Mouse (Mus musculus): ENCODE results near the gene Carmil3. TPM values are rescaled to one million over a fixed set of nuclear protein-coding genes. Genes with fewer than 3 reads are reported as not detected.

Carmil3 gene
- total and polyA plus RNA-seq, 3 experiments = 0.27 to 2.6 TPM; not detected in 1

- Histone ChIP-seq H3K27ac (ENCODE audit: control insufficient read depth, low read depth, low read length) (no peak overlapping the region), H3K9me3 (replicated peaks; ENCODE audit: insufficient read depth, low read length) (no peaks in the 10 kb centered on the region)
These were observed 29.2 kb downstream of the Carmil3 start for GRCm38 (mm10) chr14:55519604-55520003.

GRCm38 (mm10) chr14:55520451-55521361 is 30.3 kb downstream of the Carmil3 start:
- TF ChIP-seq MEF2A (IDR thresholded peaks at IDR 0.05; ENCODE audit: extremely low read depth, insufficient replicate concordance, low read depth, low read length, poor library complexity, severe bottlenecking) = no peak
- no peak for TF ChIP-seq ZKSCAN1 (IDR thresholded peaks at IDR 0.05; ENCODE audit: low read depth, low read length)
- no peak for TF ChIP-seq MYC (IDR thresholded peaks at IDR 0.05; ENCODE audit: low read depth, low read length)
- no peak for TF ChIP-seq GATA1 (IDR thresholded peaks at IDR 0.05; ENCODE audit: low read depth, low read length)
- no peak for TF ChIP-seq ZC3H11A (IDR thresholded peaks at IDR 0.05; ENCODE audit: low read depth, low read length)
- Histone ChIP-seq H3K27ac (ENCODE audit: control insufficient read depth, low read depth, low read length) (no peak overlapping the region), H3K9me3 (replicated peaks; ENCODE audit: insufficient read depth, low read length) (no peaks in the 10 kb centered on the region), H3K9ac (ENCODE audit: control insufficient read depth, low read depth, low read length, poor library complexity, severe bottlenecking) (no peak overlapping the region), H3K4me3 (ENCODE audit: control insufficient read depth in 1 of 2, insufficient read depth in 1 of 2, low read depth in 2 of 2, low read length in 2 of 2) (no peak overlapping the region), H3K4me1 (ENCODE audit: control insufficient read depth in 1 of 2, insufficient read depth in 2 of 2, low read length in 2 of 2) (no peaks in the 10 kb centered on the region), H3K36me3 (ENCODE audit: control insufficient read depth in 1 of 2, insufficient read depth in 2 of 2, low read length in 2 of 2) (no peaks in the 10 kb centered on the region), H3K27me3 (ENCODE audit: control insufficient read depth in 1 of 2, insufficient read depth in 2 of 2, low read length in 2 of 2) (peaks cover 19 to 20% of the 10 kb centered on the region in 2 experiments), H3K79me2 (ENCODE audit: control insufficient read depth, insufficient read depth, low read length, poor library complexity) (no peaks in the 10 kb centered on the region)
- DNase-seq (ENCODE audit: low read depth, low spot score) = no peak

More at GRCm38 (mm10) chr14:55519604-55520003, 29.2 kb downstream of the Carmil3 start:
- H3K79me2 ChIP-seq (ENCODE audit: control insufficient read depth, insufficient read depth, low read length, poor library complexity) = no peaks in the 10 kb centered on the region
- H3K4me3 ChIP-seq (ENCODE audit: control insufficient read depth in 1 of 2, insufficient read depth in 1 of 2, low read depth in 2 of 2, low read length in 2 of 2) = no peak overlapping the region
- H3K36me3 ChIP-seq (ENCODE audit: control insufficient read depth in 1 of 2, insufficient read depth in 2 of 2, low read length in 2 of 2) = no peaks in the 10 kb centered on the region
- no peak overlapping the region for H3K9ac ChIP-seq (ENCODE audit: control insufficient read depth, low read depth, low read length, poor library complexity, severe bottlenecking)
- no peaks in the 10 kb centered on the region for H3K4me1 ChIP-seq (ENCODE audit: control insufficient read depth in 1 of 2, insufficient read depth in 2 of 2, low read length in 2 of 2)
- no peak for TF ChIP-seq TCF12 (IDR thresholded peaks at IDR 0.05; ENCODE audit: low read depth, low read length)
- TF ChIP-seq RCOR1 (IDR thresholded peaks at IDR 0.05; ENCODE audit: low read depth, low read length) = no peak
- no peak for TF ChIP-seq USF1 (IDR thresholded peaks at IDR 0.05; ENCODE audit: low read depth, low read length)
- TF ChIP-seq MAZ (IDR thresholded peaks at IDR 0.05; ENCODE audit: low read depth, low read length) = no peak
- no peak for TF ChIP-seq MYC (IDR thresholded peaks at IDR 0.05; ENCODE audit: low read depth, low read length)
- no peak for TF ChIP-seq SMC3 (IDR thresholded peaks at IDR 0.05; ENCODE audit: low read depth, low read length)
- TF ChIP-seq KAT2A (conservative IDR thresholded peaks at IDR 0.05; ENCODE audit: low read depth, low read length) = no peak
- TF ChIP-seq HCFC1 (IDR thresholded peaks at IDR 0.05; ENCODE audit: low read depth, low read length) = no peak
- no peak for TF ChIP-seq MAX (IDR thresholded peaks at IDR 0.05; ENCODE audit: low read length)
- TF ChIP-seq MXI1 (IDR thresholded peaks at IDR 0.05; ENCODE audit: low read depth, low read length) = no peak
- TF ChIP-seq TAL1 (IDR thresholded peaks at IDR 0.05; ENCODE audit: low read length) = no peak
- DNase-seq (ENCODE audit: low read depth, low spot score) = no peak
- H3K27me3 ChIP-seq (ENCODE audit: control insufficient read depth in 1 of 2, insufficient read depth in 2 of 2, low read length in 2 of 2) = peaks cover 11 to 17% of the 10 kb centered on the region in 2 experiments
